Mouse (Mus musculus): ENCODE measurements around the gene Pbrm1.

Pbrm1 gene

GRCm38 (mm10) chr14:31018860-31019291 is at the start of gene Pbrm1, which contains the start of gene Gnl3:
Gene Pbrm1, plus strand, starts transcription at chr14:31019138.
Gene Gnl3, minus strand, starts transcription at chr14:31019152.
- peak; percentile 78 for DNase-seq (ENCODE audit: extremely low read depth, low read depth)

- no peak for DNase-seq (ENCODE audit: extremely low read depth, low read depth)
These were observed 44.7 kb upstream of the Pbrm1 start for GRCm38 (mm10) chr14:30974204-30974603.

GRCm38 (mm10) chr14:30976222-30976621 is 42.7 kb upstream of the Pbrm1 start:
- no peak for DNase-seq (ENCODE audit: extremely low read depth, low read depth)

GRCm38 (mm10) chr14:30996417-30996816 is 22.5 kb upstream of the Pbrm1 start:
- no peak for DNase-seq (ENCODE audit: extremely low read depth, low read depth)

GRCm38 (mm10) chr14:31000356-31000755 is 18.6 kb upstream of the Pbrm1 start:
- DNase-seq (ENCODE audit: extremely low read depth, low read depth), result no peak

GRCm38 (mm10) chr14:31000816-31001306 is 18.1 kb upstream of the Pbrm1 start:
- no peak for DNase-seq (ENCODE audit: extremely low read depth, low read depth)

GRCm38 (mm10) chr14:31001307-31002205 is 17.4 kb upstream of the Pbrm1 start, which contains the start of the genes Glt8d1 and Spcs1:
Gene Glt8d1, plus strand, starts transcription at chr14:31001400.
Gene Spcs1, minus strand, starts transcription at chr14:31001672.
- DNase-seq (ENCODE audit: extremely low read depth, low read depth), result no peak

- no peak for DNase-seq (ENCODE audit: extremely low read depth, low read depth)
These were observed 14.4 kb upstream of the Pbrm1 start for GRCm38 (mm10) chr14:31004527-31004926.

GRCm38 (mm10) chr14:31006779-31007178 is 12.2 kb upstream of the Pbrm1 start:
- no peak for DNase-seq (ENCODE audit: extremely low read depth, low read depth)

GRCm38 (mm10) chr14:31011588-31011987 is 7.3 kb upstream of the Pbrm1 start:
- DNase-seq (ENCODE audit: extremely low read depth, low read depth), result no peak

GRCm38 (mm10) chr14:31013928-31014327 is 5.0 kb upstream of the Pbrm1 start:
- DNase-seq (ENCODE audit: extremely low read depth, low read depth), result no peak

- no peak for DNase-seq (ENCODE audit: extremely low read depth, low read depth)
These were observed 2.9 kb upstream of the Pbrm1 start for GRCm38 (mm10) chr14:31016063-31016462.

- no peak for DNase-seq (ENCODE audit: extremely low read depth, low read depth)
These were observed 1.1 kb upstream of the Pbrm1 start for GRCm38 (mm10) chr14:31017854-31018253.

GRCm38 (mm10) chr14:31019331-31020205 is 630 bp downstream of the Pbrm1 start:
- no peak for DNase-seq (ENCODE audit: extremely low read depth, low read depth)

- no peak for DNase-seq (ENCODE audit: extremely low read depth, low read depth)
These were observed 3.6 kb downstream of the Pbrm1 start for GRCm38 (mm10) chr14:31022579-31022978.

- no peak for DNase-seq (ENCODE audit: extremely low read depth, low read depth)
These were observed 6.8 kb downstream of the Pbrm1 start for GRCm38 (mm10) chr14:31025785-31026184.

GRCm38 (mm10) chr14:31045296-31045695 is 26.4 kb downstream of the Pbrm1 start:
- DNase-seq (ENCODE audit: extremely low read depth, low read depth), result no peak

GRCm38 (mm10) chr14:31045817-31046216 is 26.9 kb downstream of the Pbrm1 start:
- DNase-seq (ENCODE audit: extremely low read depth, low read depth), result no peak

GRCm38 (mm10) chr14:31062277-31062676 is 43.3 kb downstream of the Pbrm1 start:
- no peak for DNase-seq (ENCODE audit: extremely low read depth, low read depth)

- no peak for DNase-seq (ENCODE audit: extremely low read depth, low read depth)
These were observed 50.3 kb downstream of the Pbrm1 start for GRCm38 (mm10) chr14:31069086-31069733.

GRCm38 (mm10) chr14:31078597-31079208 is 59.8 kb downstream of the Pbrm1 start:
- DNase-seq (ENCODE audit: extremely low read depth, low read depth), result no peak
